Mouse (Mus musculus): ENCODE results near the gene Dgkh. TPM values are rescaled to one million over a fixed set of nuclear protein-coding genes. Genes with fewer than 3 reads are reported as not detected.

Dgkh gene
- total and polyA plus RNA-seq, 3 experiments, result 0.05 TPM; not detected in 2

- Histone ChIP-seq H3K36me3 (replicated peaks) (no peaks in the 10 kb centered on the region), H3K4me3 (ENCODE audit: low read depth, low read length) (no peak overlapping the region), H3K27me3 (ENCODE audit: insufficient read depth, low read length) (no peaks in the 10 kb centered on the region), H3K4me1 (ENCODE audit: insufficient read depth, low read depth, low read length) (peaks cover 11% of the 10 kb centered on the region), H3K9me3 (replicated peaks) (peaks cover 13% of the 10 kb centered on the region)
- no peak for TF ChIP-seq GATA1 (IDR thresholded peaks at IDR 0.05; ENCODE audit: borderline replicate concordance, low read length)
- TF ChIP-seq POLR2AphosphoS5 (IDR thresholded peaks at IDR 0.05; ENCODE audit: insufficient replicate concordance, low read depth, low read length), result no peak
- TF ChIP-seq GATA2 (IDR thresholded peaks at IDR 0.05; ENCODE audit: borderline replicate concordance, low read depth, low read length), result no peak
- TF ChIP-seq CTCF (IDR thresholded peaks at IDR 0.05; ENCODE audit: low read depth, low read length), result no peak
- no peak for TF ChIP-seq TAL1 (conservative IDR thresholded peaks at IDR 0.05; ENCODE audit: low read depth, low read length)
- DNase-seq (ENCODE audit: low spot score), result no peak
- no peak for ATAC-seq (ENCODE audit: extremely low read depth, insufficient number of reproducible peaks, low FRiP score, poor library complexity, severe bottlenecking)
These were observed 200.2 kb downstream of the Dgkh start for GRCm38 (mm10) chr14:78532345-78532744.

DNA sequence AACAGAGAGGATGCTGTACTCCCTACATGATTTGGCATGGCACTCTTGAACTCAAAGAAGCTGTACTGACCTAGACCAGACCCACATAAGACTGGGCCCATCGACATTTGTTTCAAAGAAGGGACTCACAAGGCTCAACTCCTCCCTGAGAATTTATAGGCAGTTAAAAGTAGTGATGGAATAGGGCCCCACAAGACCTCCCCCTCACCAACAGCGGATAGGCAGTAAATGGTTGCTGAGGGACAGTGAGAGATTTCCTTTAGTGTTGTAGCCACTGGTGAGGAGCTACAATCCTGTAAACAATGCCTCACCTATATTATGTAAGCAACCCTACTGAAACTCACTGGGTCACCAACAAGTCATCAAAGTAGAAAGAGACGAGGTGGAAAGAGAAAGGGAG, 202.3 kb downstream of the Dgkh start:
- DNase-seq (ENCODE audit: low spot score), result no peak
- no peak for ATAC-seq (ENCODE audit: extremely low read depth, insufficient number of reproducible peaks, low FRiP score, poor library complexity, severe bottlenecking)
- Histone ChIP-seq H3K36me3 (replicated peaks) (peaks cover 8% of the 10 kb centered on the region), H3K9me3 (replicated peaks) (peaks cover 10% of the 10 kb centered on the region), H3K4me3 (ENCODE audit: low read depth, low read length) (no peak overlapping the region), H3K27me3 (ENCODE audit: insufficient read depth, low read length) (no peaks in the 10 kb centered on the region), H3K4me1 (ENCODE audit: insufficient read depth, low read depth, low read length) (no peaks in the 10 kb centered on the region)
- TF ChIP-seq TAL1 (conservative IDR thresholded peaks at IDR 0.05; ENCODE audit: low read depth, low read length) (no peak), GATA2 (IDR thresholded peaks at IDR 0.05; ENCODE audit: borderline replicate concordance, low read depth, low read length) (no peak), GATA1 (IDR thresholded peaks at IDR 0.05; ENCODE audit: borderline replicate concordance, low read length) (no peak), POLR2AphosphoS5 (IDR thresholded peaks at IDR 0.05; ENCODE audit: insufficient replicate concordance, low read depth, low read length) (no peak), CTCF (IDR thresholded peaks at IDR 0.05; ENCODE audit: low read depth, low read length) (no peak)

- Histone ChIP-seq H3K4me3 (ENCODE audit: low read depth, low read length) (no peak overlapping the region), H3K27me3 (ENCODE audit: insufficient read depth, low read length) (no peaks in the 10 kb centered on the region), H3K4me1 (ENCODE audit: insufficient read depth, low read depth, low read length) (no peaks in the 10 kb centered on the region), H3K9me3 (replicated peaks) (peaks cover 10% of the 10 kb centered on the region), H3K36me3 (replicated peaks) (peaks cover 8% of the 10 kb centered on the region)
- ATAC-seq (ENCODE audit: extremely low read depth, insufficient number of reproducible peaks, low FRiP score, poor library complexity, severe bottlenecking) (no peak), DNase-seq (ENCODE audit: low spot score) (no peak)
- TF ChIP-seq TAL1 (conservative IDR thresholded peaks at IDR 0.05; ENCODE audit: low read depth, low read length) (no peak), POLR2AphosphoS5 (IDR thresholded peaks at IDR 0.05; ENCODE audit: insufficient replicate concordance, low read depth, low read length) (no peak), GATA2 (IDR thresholded peaks at IDR 0.05; ENCODE audit: borderline replicate concordance, low read depth, low read length) (no peak), GATA1 (IDR thresholded peaks at IDR 0.05; ENCODE audit: borderline replicate concordance, low read length) (no peak), CTCF (IDR thresholded peaks at IDR 0.05; ENCODE audit: low read depth, low read length) (no peak)
These were observed 203.8 kb downstream of the Dgkh start for GRCm38 (mm10) chr14:78528461-78529425.

DNA sequence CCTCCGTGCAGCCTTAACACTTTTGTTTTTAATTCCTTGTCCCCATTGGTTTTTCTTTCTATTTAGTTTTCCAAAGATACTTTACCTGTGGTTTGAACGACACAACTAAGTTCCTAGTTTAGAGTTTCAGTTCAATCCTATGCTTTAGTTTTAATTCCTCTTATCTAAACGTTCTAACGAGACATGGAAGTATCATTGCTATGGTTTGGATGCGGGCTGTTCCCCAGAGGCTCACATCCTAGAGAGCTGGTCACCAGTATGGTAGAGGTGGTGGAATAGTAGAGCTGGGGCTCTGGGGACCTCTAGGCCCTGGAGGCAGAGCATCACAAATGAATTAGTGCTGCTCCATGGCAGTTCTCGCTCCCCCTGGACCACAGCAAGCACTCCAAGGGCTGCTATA, 205.7 kb downstream of the Dgkh start:
- TF ChIP-seq CTCF (IDR thresholded peaks at IDR 0.05; ENCODE audit: low read depth, low read length), result no peak
- H3K4me3 ChIP-seq (ENCODE audit: low read depth, low read length), result no peak overlapping the region
- ATAC-seq (ENCODE audit: extremely low read depth, insufficient number of reproducible peaks, low FRiP score, poor library complexity, severe bottlenecking) (no peak), DNase-seq (ENCODE audit: low spot score) (no peak)
- peaks cover 10% of the 10 kb centered on the region for H3K9me3 ChIP-seq (replicated peaks)
- H3K4me1 ChIP-seq (ENCODE audit: insufficient read depth, low read depth, low read length), result no peaks in the 10 kb centered on the region
- peaks cover 8% of the 10 kb centered on the region for H3K36me3 ChIP-seq (replicated peaks)
- no peaks in the 10 kb centered on the region for H3K27me3 ChIP-seq (ENCODE audit: insufficient read depth, low read length)

GRCm38 (mm10) chr14:78526475-78526874, 206.1 kb downstream of the Dgkh start:
- Histone ChIP-seq H3K9me3 (replicated peaks) (peaks cover 10% of the 10 kb centered on the region), H3K27me3 (ENCODE audit: insufficient read depth, low read length) (no peaks in the 10 kb centered on the region), H3K4me1 (ENCODE audit: insufficient read depth, low read depth, low read length) (no peaks in the 10 kb centered on the region), H3K36me3 (replicated peaks) (peaks cover 8% of the 10 kb centered on the region), H3K4me3 (ENCODE audit: low read depth, low read length) (no peak overlapping the region)
- DNase-seq (ENCODE audit: low spot score) (no peak), ATAC-seq (ENCODE audit: extremely low read depth, insufficient number of reproducible peaks, low FRiP score, poor library complexity, severe bottlenecking) (no peak)
- no peak for TF ChIP-seq GATA2 (IDR thresholded peaks at IDR 0.05; ENCODE audit: borderline replicate concordance, low read depth, low read length)
- TF ChIP-seq POLR2AphosphoS5 (IDR thresholded peaks at IDR 0.05; ENCODE audit: insufficient replicate concordance, low read depth, low read length), result no peak
- no peak for TF ChIP-seq GATA1 (IDR thresholded peaks at IDR 0.05; ENCODE audit: borderline replicate concordance, low read length)
- no peak for TF ChIP-seq TAL1 (conservative IDR thresholded peaks at IDR 0.05; ENCODE audit: low read depth, low read length)
- no peak for TF ChIP-seq CTCF (IDR thresholded peaks at IDR 0.05; ENCODE audit: low read depth, low read length)

DNA sequence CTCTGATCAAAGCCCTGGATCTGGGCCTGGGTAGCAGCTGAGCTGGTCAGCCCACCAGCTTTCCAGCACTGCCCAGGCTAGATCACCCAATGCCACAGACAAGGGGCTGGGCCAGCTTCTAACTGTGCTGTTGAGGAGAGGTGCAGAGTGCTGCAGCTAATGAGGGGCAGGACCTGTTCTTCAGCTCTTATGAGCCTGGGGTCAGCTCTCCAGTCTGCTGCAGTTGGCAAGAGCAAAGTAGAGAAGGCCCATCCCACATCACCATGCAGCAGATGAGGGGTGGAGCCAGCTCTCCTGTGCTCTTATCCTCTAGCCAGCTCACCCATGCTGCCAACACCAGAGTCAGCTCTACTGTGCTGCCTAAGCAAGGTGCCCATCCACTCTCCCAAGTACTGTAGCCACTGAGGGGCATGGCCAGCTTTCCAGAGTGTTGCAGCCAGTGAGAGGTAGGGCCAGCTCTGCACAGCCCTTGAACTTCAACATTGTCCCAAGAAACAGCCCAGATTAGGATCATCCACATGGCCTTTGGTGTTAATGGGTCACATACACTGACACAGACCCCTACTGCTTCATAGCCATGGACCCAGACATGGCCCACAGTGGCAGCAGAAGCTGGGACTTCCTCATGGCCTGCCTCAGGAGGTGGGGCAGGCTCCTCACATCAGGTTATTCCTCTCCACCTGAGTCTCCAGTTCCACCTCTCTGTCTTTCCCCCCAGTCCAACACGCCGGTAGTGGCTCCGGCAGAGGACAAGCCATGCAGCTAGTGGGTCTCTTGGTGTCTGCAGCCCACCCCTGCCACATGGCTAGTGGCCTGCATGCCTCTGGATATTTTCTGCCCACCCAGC, 206.7 kb downstream of the Dgkh start:
- ATAC-seq (ENCODE audit: extremely low read depth, insufficient number of reproducible peaks, low FRiP score, poor library complexity, severe bottlenecking), result no peak
- no peaks in the 10 kb centered on the region for H3K4me1 ChIP-seq (ENCODE audit: insufficient read depth, low read depth, low read length)

More for the DNA sequence above, 206.7 kb downstream of the Dgkh start:
- Histone ChIP-seq H3K36me3 (replicated peaks) (peaks cover 8% of the 10 kb centered on the region), H3K27me3 (ENCODE audit: insufficient read depth, low read length) (no peaks in the 10 kb centered on the region), H3K4me3 (ENCODE audit: low read depth, low read length) (no peak overlapping the region), H3K9me3 (replicated peaks) (peaks cover 10% of the 10 kb centered on the region)
- TF ChIP-seq CTCF (IDR thresholded peaks at IDR 0.05; ENCODE audit: low read depth, low read length) (no peak), TAL1 (conservative IDR thresholded peaks at IDR 0.05; ENCODE audit: low read depth, low read length) (no peak), POLR2AphosphoS5 (IDR thresholded peaks at IDR 0.05; ENCODE audit: insufficient replicate concordance, low read depth, low read length) (no peak), GATA1 (IDR thresholded peaks at IDR 0.05; ENCODE audit: borderline replicate concordance, low read length) (no peak), GATA2 (IDR thresholded peaks at IDR 0.05; ENCODE audit: borderline replicate concordance, low read depth, low read length) (no peak)
- DNase-seq (ENCODE audit: low spot score), result no peak
